Mouse (Mus musculus) heart, embryonic 14.5 days (tissue): ENCODE results near the gene Auts2. TPM values are rescaled to one million over a fixed set of nuclear protein-coding genes. Genes with fewer than 3 reads are reported as not detected.
A peak's percentile ranks its signal among the peaks of the same experiment; 100 is the strongest.

Experiments
- ATAC-seq: fragments of 200-750 bp; cut with Nextera tagmentation; 2 replicates; pipeline ENCODE4 v1.8.0; 2017; ENCODE audit warnings: low read depth, moderate TSS enrichment; ENCODE audit not compliant: insufficient number of reproducible peaks, insufficient read depth, low FRiP score
- H3K27ac ChIP-seq, 2 experiments: fragments of 200-500 bp in 1 of 2; fragments of 300-500 bp in 1 of 2; sonication (generic) in 1 of 2; replicated peaks in 1 of 2; 2 replicates each; pipeline ENCODE4 v1.5.1; 2012 to 2014; ENCODE audit warnings: low read depth in 2 of 2, low read length in 2 of 2, control low read depth in 1 of 2, mild to moderate bottlenecking in 1 of 2, mixed read lengths in 1 of 2; ENCODE audit not compliant: control insufficient read depth in 1 of 2, insufficient read depth in 1 of 2
- H3K27me3 ChIP-seq: fragments of 300-500 bp; sonication (generic); 2 replicates; pipeline ENCODE4 v1.6.1; 2014; ENCODE audit warnings: mild to moderate bottlenecking, low read length, control low read depth; ENCODE audit not compliant: control insufficient read depth, insufficient read depth
- H3K36me3 ChIP-seq: fragments of 300-500 bp; sonication (generic); 2 replicates; pipeline ENCODE4 v1.6.1; 2014; ENCODE audit warnings: mild to moderate bottlenecking, control low read depth, low read length, mixed read lengths; ENCODE audit not compliant: control insufficient read depth, insufficient read depth
- H3K4me1 ChIP-seq, 2 experiments: fragments of 200-500 bp in 1 of 2; fragments of 300-500 bp in 1 of 2; sonication (generic) in 1 of 2; 2 replicates each; pipeline ENCODE4 v1.6.1; 2012 to 2014; ENCODE audit warnings: low read length in 2 of 2, control low read depth in 1 of 2, mixed read lengths in 1 of 2; ENCODE audit not compliant: control insufficient read depth in 2 of 2, insufficient read depth in 2 of 2
- H3K4me2 ChIP-seq: fragments of 300-500 bp; sonication (generic); 2 replicates; pipeline ENCODE4 v1.6.1; 2014; ENCODE audit warnings: mild to moderate bottlenecking, low read length
- H3K4me3 ChIP-seq, 2 experiments: fragments of 200-500 bp in 1 of 2; fragments of 300-500 bp in 1 of 2; sonication (generic) in 1 of 2; 2 replicates each; pipeline ENCODE4 v1.5.1; 2012 to 2014; ENCODE audit warnings: low read length in 2 of 2, mild to moderate bottlenecking in 2 of 2, control low read depth in 1 of 2, low read depth in 1 of 2, moderate library complexity in 1 of 2; ENCODE audit not compliant: control insufficient read depth in 1 of 2, insufficient read depth in 1 of 2
- H3K9ac ChIP-seq: fragments of 300-500 bp; sonication (generic); 2 replicates; pipeline ENCODE4 v1.6.1; 2014; ENCODE audit warnings: mild to moderate bottlenecking, low read length
- H3K9me3 ChIP-seq: fragments of 300-500 bp; sonication (generic); 2 replicates; pipeline ENCODE4 v1.6.1; 2016; ENCODE audit warnings: low read length, control low read depth; ENCODE audit not compliant: control insufficient read depth
- WGBS: fragments of 180-500 bp; shearing (Covaris S2); extraction: QIAGEN DNeasy Blood & Tissue Kit; methylation state at CpG from one replicate; pipeline ENCODE4 v1.1.7; 2014; 5-methylcytosine and 5-hydroxymethylcytosine counted together
- polyA plus RNA-seq: library from polyadenylated mRNA; unstranded; fragments of >200 nt; fragmentation: Nextera tagmentation; extraction: Ambion mirVana; gene quantifications from 2 replicates; pipeline ENCODE4 v1.2.1, GENCODE M21; 2014

The Auts2 gene
- polyA plus RNA-seq, 1 experiment from 2014 or later = 18.0 TPM

GRCm38 (mm10) chr5:132190190-132190589 is 353.0 kb downstream of the Auts2 start:
- ATAC-seq = no peak
- 37% methylated on average over 4 of the region's 4 CpGs for WGBS

DNA sequence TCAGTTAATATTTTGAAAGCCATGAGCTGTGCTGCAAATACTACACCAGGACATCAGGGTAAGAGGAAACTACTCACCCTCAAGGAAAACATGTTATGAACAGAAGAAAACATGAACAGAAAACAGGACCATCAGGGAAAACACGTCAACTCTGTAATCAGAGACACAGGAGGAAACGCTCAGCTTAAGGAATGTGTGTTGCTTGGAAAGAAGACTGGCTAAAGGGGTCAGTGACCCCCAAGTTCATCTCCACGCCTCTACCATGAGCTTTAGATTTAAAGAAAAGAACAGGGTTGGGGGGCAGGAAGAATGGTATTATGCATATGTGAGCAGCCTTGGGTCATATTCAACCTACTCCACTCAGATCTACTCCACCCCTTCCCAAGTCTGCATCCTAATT is 356.5 kb downstream of the Auts2 start:
- peaks cover 9 to 17% of the 10 kb centered on the region in 2 experiments for H3K4me1 ChIP-seq
- no peak overlapping the region for H3K4me3 ChIP-seq
- no peaks in the 10 kb centered on the region for H3K9me3 ChIP-seq
- no peaks in the 10 kb centered on the region for H3K27me3 ChIP-seq
- H3K27ac ChIP-seq = peak overlapping the region in 1 of 2 experiments; percentile 30; a peak in 2 of 4 replicates
- no peaks in the 10 kb centered on the region for H3K36me3 ChIP-seq
- peak overlapping the region; percentile 12; the same call in 1 of the 2 replicates for H3K4me2 ChIP-seq
- ATAC-seq = no peak
- no peak overlapping the region for H3K9ac ChIP-seq
- WGBS = 60% methylated on average over 3 of the region's 3 CpGs

More at GRCm38 (mm10) chr5:132190190-132190589, 353.0 kb downstream of the Auts2 start:
- H3K4me3 ChIP-seq = no peak overlapping the region
- no peak overlapping the region for H3K27ac ChIP-seq
- H3K4me2 ChIP-seq = no peak overlapping the region
- no peak overlapping the region for H3K9ac ChIP-seq
- no peaks in the 10 kb centered on the region for H3K27me3 ChIP-seq
- peaks cover 15 to 23% of the 10 kb centered on the region in 2 experiments for H3K4me1 ChIP-seq
- H3K9me3 ChIP-seq = no peaks in the 10 kb centered on the region
- H3K36me3 ChIP-seq = no peaks in the 10 kb centered on the region

GRCm38 (mm10) chr5:132186221-132186620 is 356.9 kb downstream of the Auts2 start:
- H3K36me3 ChIP-seq = no peaks in the 10 kb centered on the region
- WGBS = 53% methylated on average over 7 of the region's 7 CpGs
- ATAC-seq = no peak
- no peaks in the 10 kb centered on the region for H3K9me3 ChIP-seq
- H3K27ac ChIP-seq = peak overlapping the region; percentile 22 to 30; a peak in 1 of 4 replicates
- peak overlapping the region; percentile 12; the same call in 1 of the 2 replicates for H3K4me2 ChIP-seq
- H3K4me1 ChIP-seq = peaks cover 9 to 17% of the 10 kb centered on the region in 2 experiments
- no peaks in the 10 kb centered on the region for H3K27me3 ChIP-seq
- no peak overlapping the region for H3K9ac ChIP-seq
- no peak overlapping the region for H3K4me3 ChIP-seq

DNA sequence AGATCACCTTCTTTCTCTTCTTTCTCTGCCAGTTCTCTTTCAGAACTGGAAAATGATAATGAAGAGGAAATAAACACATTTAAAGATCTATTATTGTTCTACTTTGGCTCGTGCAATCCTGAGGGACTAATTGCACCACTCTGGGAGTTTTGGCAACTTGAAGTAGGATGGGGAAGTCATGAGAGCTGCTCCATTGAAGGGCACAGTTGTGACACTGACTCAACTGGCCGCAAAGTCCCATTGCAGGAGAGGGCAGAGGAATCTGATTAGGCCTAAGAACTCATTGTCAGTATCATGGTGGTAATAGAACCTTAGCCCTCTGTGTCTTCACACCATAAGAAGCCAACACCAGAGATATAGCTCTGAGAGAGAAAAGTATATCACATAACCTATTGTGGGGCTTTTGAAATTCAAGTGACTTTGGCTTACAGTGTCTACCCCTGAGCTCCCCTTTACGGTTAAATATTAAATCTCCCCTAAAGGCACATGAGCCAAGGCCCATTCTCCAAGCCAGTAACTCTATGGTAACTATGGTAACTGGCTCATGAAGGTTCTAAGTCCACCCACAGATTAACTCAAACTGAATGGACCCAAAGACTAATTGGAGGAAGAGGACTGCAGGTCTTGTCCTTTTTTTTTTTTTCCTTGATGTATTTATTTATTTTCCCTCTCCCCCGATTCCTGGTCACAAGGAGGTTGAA is 358.6 kb downstream of the Auts2 start:
- Histone ChIP-seq H3K4me2 (no peak overlapping the region), H3K9me3 (no peaks in the 10 kb centered on the region), H3K9ac (no peak overlapping the region), H3K36me3 (no peaks in the 10 kb centered on the region), H3K27me3 (no peaks in the 10 kb centered on the region), H3K4me3 (no peak overlapping the region), H3K4me1 (peaks cover 4 to 7% of the 10 kb centered on the region in 2 experiments; a peak in 2 of 4 replicates), H3K27ac (no peak overlapping the region)
- WGBS = 74% methylated on average over 4 of the region's 4 CpGs
- ATAC-seq = no peak

DNA sequence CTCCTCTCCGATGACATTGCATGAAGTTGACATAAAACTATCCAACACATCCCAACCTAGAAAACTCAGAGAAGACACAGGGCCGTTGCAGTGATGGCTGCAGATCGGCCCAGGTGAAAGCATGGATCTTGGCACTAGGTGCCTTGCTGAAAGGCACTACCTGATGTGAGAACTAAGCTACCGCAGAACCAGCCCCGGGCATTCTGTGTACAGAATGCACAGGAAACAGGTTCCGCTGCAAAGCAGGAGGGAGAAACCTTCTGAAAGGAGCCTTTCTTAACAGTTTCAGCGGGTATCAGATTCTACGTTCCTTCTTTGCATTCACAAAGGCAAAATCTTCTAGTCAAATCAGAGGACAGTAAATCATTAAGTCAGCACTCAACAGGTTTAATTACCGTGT is 361.1 kb downstream of the Auts2 start:
- Histone ChIP-seq H3K9ac (no peak overlapping the region), H3K4me1 (peaks cover 2 to 4% of the 10 kb centered on the region in 2 experiments; a peak in 1 of 4 replicates), H3K27me3 (no peaks in the 10 kb centered on the region), H3K36me3 (no peaks in the 10 kb centered on the region), H3K27ac (no peak overlapping the region), H3K4me2 (no peak overlapping the region), H3K9me3 (no peaks in the 10 kb centered on the region), H3K4me3 (no peak overlapping the region)
- ATAC-seq = no peak
- 86% methylated on average over 9 of the region's 9 CpGs for WGBS

DNA sequence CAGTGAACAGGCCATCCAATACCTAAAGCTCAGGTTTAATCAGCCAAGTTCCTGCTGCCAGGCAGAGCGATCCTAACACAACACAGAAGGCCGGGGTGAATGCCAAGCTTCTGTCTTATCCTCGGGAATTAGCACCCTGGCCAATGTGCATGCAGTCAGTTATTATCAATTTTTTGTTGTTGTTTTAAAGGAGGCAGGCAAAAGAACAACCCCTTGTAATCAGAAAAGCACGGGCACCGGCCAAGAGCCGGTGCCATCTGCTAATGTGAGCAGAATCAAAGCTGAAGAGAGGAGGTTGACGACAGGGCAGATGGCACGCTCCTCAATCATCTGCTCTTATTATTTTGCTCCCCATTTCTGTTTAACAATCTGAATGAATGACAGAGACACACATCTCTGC is 373.1 kb downstream of the Auts2 start:
- no peak for ATAC-seq
- Histone ChIP-seq H3K4me2 (no peak overlapping the region), H3K4me1 (peaks cover 2 to 10% of the 10 kb centered on the region in 2 experiments; a peak in 3 of 4 replicates), H3K27ac (no peak overlapping the region), H3K4me3 (no peak overlapping the region), H3K9ac (no peak overlapping the region), H3K36me3 (no peaks in the 10 kb centered on the region), H3K9me3 (no peaks in the 10 kb centered on the region), H3K27me3 (no peaks in the 10 kb centered on the region)
- WGBS = 44% methylated on average over 8 of the region's 8 CpGs

- no peaks in the 10 kb centered on the region for H3K9me3 ChIP-seq
- H3K36me3 ChIP-seq = no peaks in the 10 kb centered on the region
- H3K27me3 ChIP-seq = no peaks in the 10 kb centered on the region
- 80% methylated on average over 5 of the region's 5 CpGs for WGBS
- H3K4me1 ChIP-seq = peaks cover 2 to 10% of the 10 kb centered on the region in 2 experiments
- H3K27ac ChIP-seq = no peak overlapping the region
- no peak overlapping the region for H3K4me3 ChIP-seq
- ATAC-seq = no peak
- H3K9ac ChIP-seq = no peak overlapping the region
- no peak overlapping the region for H3K4me2 ChIP-seq
These were observed 374.3 kb downstream of the Auts2 start for GRCm38 (mm10) chr5:132168805-132169204.
